Mouse (Mus musculus) heart, adult 2 months (tissue): ENCODE measurements around the gene Slc25a39. TPM values are rescaled to one million over a fixed set of nuclear protein-coding genes. Genes with fewer than 3 reads are reported as not detected.
A peak's percentile ranks its signal among the peaks of the same experiment; 100 is the strongest.

Experiments
- DNase-seq, 2 experiments: peaks; one replicate each; pipeline ENCODE4 v3.0.0; 2021
- H3K27ac ChIP-seq: fragments of 200-600 bp; 2 replicates; pipeline ENCODE4 v1.8.1; 2022
- H3K27me3 ChIP-seq: fragments of 200-500 bp; 2 replicates; pipeline ENCODE4 v1.6.1; 2012; ENCODE audit warnings: mild to moderate bottlenecking, low read length, inconsistent platforms, mixed read lengths; ENCODE audit not compliant: control insufficient read depth, insufficient read depth
- H3K36me3 ChIP-seq: fragments of 200-500 bp; 2 replicates; pipeline ENCODE4 v1.6.1; 2012; ENCODE audit warnings: low read length, inconsistent platforms; ENCODE audit not compliant: control insufficient read depth, insufficient read depth
- H3K4me1 ChIP-seq: fragments of 200-500 bp; 2 replicates; pipeline ENCODE4 v1.6.1; 2011; ENCODE audit warnings: low read length; ENCODE audit not compliant: control insufficient read depth, insufficient read depth
- H3K4me3 ChIP-seq: fragments of 200-600 bp; 2 replicates; pipeline ENCODE4 v1.8.1; 2022
- H3K79me2 ChIP-seq: fragments of 200-500 bp; replicated peaks from 2 replicates; pipeline ENCODE4 v1.6.1; 2012; ENCODE audit warnings: mild to moderate bottlenecking, inconsistent platforms, low read length, moderate library complexity, mixed read lengths; ENCODE audit not compliant: control insufficient read depth, insufficient read depth
- H3K9ac ChIP-seq: fragments of 200-500 bp; 2 replicates; pipeline ENCODE4 v1.6.1; 2012; ENCODE audit warnings: low read depth, mild to moderate bottlenecking, control low read depth, inconsistent platforms, low read length, mixed read lengths
- CTCF ChIP-seq: fragments of 200-600 bp; IDR thresholded peaks from 2 replicates; pipeline ENCODE4 v1.8.1; 2022; ENCODE audit warnings: antibody characterized with exemption, mild to moderate bottlenecking, moderate library complexity
- EP300 ChIP-seq: fragments of 200-500 bp; IDR thresholded peaks from 2 replicates; pipeline ENCODE4 v1.6.1; 2011; ENCODE audit warnings: low read depth, low read length, control low read depth; ENCODE audit not compliant: insufficient read depth
- POLR2A ChIP-seq: fragments of 200-500 bp; IDR thresholded peaks from 2 replicates; pipeline ENCODE4 v1.6.1; 2011; ENCODE audit warnings: mild to moderate bottlenecking, low read depth, low read length, control low read depth; ENCODE audit not compliant: insufficient read depth
- WGBS: fragments of 180-500 bp; shearing (Covaris S2); methylation state at CpG from one replicate; pipeline ENCODE4 v1.1.7; 2018; 5-methylcytosine and 5-hydroxymethylcytosine counted together
- intact Hi-C: fragments of 180-260 bp; cut with DNase I; formaldehyde crosslinking; loops from one replicate; pipeline ENCODE4 v1.15.1; 2025
- polyA plus RNA-seq: library from polyadenylated mRNA; depleted of rRNA; stranded (reverse); fragments of >200 nt; gene quantifications from 2 replicates; pipeline ENCODE4 v1.2.3, GENCODE M21; 2012
- total RNA-seq, 2 experiments: library from RNA; stranded (reverse); gene quantifications; 2 replicates each; pipeline ENCODE4 v1.2.3; 2021

Slc25a39 gene
- total and polyA plus RNA-seq, 3 experiments: 196 to 331 (median 213) TPM

DNA sequence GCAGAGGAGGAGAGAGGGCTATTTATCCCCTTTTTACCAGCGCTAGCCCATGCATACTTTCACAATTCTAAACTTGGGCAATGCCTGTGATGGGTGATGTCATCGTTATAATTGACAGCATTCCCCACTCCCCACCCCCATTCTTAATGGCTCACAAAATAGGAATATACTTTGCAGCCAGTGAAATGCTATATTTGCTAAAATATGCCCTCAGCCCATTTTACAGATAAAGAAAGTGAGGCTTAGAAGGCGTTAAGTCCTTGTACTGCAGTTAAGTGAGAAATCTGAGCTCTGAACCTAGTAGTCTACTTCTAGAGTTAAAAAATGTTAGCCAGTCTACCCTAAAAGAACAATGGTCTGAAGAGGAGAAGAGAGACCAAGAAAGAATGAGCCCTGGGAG lies 36.6 kb upstream of the Slc25a39 start:
- TF ChIP-seq CTCF (no peak), EP300 (no peak), POLR2A (no peak)
- 62% methylated on average over 3 of the region's 3 CpGs for WGBS
- Histone ChIP-seq H3K4me3 (no peak overlapping the region), H3K27ac (no peak overlapping the region), H3K4me1 (peaks cover 6% of the 10 kb centered on the region), H3K36me3 (no peaks in the 10 kb centered on the region), H3K9ac (no peak overlapping the region), H3K27me3 (no peaks in the 10 kb centered on the region), H3K79me2 (no peaks in the 10 kb centered on the region)
- intact Hi-C loops: no loop called here
- DNase-seq: no peak

DNA sequence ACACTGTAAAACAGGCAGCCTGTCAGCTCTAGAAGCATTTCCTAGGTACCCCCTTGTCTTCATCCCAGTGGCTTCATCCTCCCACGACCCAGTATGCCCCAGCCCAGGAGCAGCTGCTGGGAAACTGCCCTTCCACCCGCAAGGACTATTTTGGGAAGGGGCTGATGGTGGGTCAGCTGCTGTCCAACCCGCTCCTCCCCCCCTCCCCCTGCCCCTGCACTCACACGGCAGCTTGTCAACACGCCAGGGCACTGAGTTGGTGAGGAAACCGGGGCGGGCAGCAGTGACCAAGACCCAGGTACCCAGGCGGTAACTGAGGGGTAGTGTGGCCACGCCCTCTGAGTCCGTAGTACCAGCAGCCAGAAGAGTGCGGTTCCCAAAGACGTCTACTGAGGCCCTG lies 36.0 kb upstream of the Slc25a39 start:
- H3K4me3 ChIP-seq: no peak overlapping the region
- no peaks in the 10 kb centered on the region for H3K27me3 ChIP-seq
- intact Hi-C loops: no loop called here
- no peak overlapping the region for H3K27ac ChIP-seq
- TF ChIP-seq EP300 (no peak), POLR2A (no peak), CTCF (no peak)
- H3K36me3 ChIP-seq: no peaks in the 10 kb centered on the region
- peak in 1 of 2 experiments; percentile 14 for DNase-seq
- no peaks in the 10 kb centered on the region for H3K79me2 ChIP-seq
- WGBS: 66% methylated on average over 12 of the region's 12 CpGs
- no peak overlapping the region for H3K9ac ChIP-seq
- peaks cover 6% of the 10 kb centered on the region for H3K4me1 ChIP-seq

DNA sequence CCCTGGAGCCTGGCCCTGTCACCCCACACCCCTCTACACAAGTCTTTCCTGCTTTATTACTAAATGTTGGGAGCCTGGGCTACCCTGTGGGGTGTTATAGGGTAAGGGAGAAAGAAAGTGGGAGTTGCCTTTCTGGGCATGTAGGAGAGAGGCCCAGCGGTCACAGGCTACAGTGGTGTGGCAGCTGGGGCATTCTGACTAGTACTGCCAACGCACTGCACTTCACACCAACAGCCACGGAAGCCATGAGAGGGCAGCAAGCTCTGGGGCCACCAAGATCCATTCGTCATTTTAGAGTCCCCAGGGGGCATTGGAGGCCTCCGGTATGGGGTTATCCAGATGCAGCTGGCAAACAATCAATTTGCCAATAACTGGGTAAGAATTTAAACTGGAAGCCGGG lies 34.3 kb upstream of the Slc25a39 start:
- DNase-seq: peak in 1 of 2 experiments; percentile 11
- H3K9ac ChIP-seq: no peak overlapping the region
- H3K4me1 ChIP-seq: peaks cover 6% of the 10 kb centered on the region
- no peaks in the 10 kb centered on the region for H3K27me3 ChIP-seq
- WGBS: 88% methylated on average over 6 of the region's 6 CpGs
- H3K27ac ChIP-seq: no peak overlapping the region
- H3K79me2 ChIP-seq: no peaks in the 10 kb centered on the region
- no peaks in the 10 kb centered on the region for H3K36me3 ChIP-seq
- TF ChIP-seq CTCF (no peak), EP300 (no peak), POLR2A (no peak)
- no peak overlapping the region for H3K4me3 ChIP-seq
- intact Hi-C loops: no loop called here

DNA sequence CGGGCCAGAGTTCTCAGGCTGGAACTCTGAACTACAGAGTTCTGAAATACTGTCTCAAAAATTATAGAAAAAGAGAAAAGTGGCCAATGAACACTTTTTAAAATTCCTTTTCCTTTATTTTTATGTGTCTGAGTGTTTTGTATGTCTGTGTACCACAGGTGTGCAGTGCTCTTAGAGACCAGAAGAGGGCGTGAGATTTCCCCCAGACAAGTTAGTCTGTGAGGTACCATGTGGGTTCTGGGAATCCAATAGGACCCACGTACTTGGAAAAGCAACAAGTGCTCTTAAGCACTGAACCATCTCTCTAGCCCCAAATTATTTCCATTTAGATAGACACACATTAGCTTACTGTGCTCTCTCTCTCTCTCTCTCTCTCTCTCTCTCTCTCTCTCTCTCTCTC lies 33.7 kb upstream of the Slc25a39 start:
- intact Hi-C loops: no loop called here
- no peak for TF ChIP-seq POLR2A
- TF ChIP-seq CTCF: peak; percentile 49
- Histone ChIP-seq H3K9ac (no peak overlapping the region), H3K27me3 (no peaks in the 10 kb centered on the region), H3K79me2 (no peaks in the 10 kb centered on the region), H3K36me3 (no peaks in the 10 kb centered on the region), H3K27ac (no peak overlapping the region), H3K4me1 (peaks cover 6% of the 10 kb centered on the region), H3K4me3 (no peak overlapping the region)
- DNase-seq: no peak
- WGBS: 80% methylated on average over 3 of the region's 3 CpGs

DNA sequence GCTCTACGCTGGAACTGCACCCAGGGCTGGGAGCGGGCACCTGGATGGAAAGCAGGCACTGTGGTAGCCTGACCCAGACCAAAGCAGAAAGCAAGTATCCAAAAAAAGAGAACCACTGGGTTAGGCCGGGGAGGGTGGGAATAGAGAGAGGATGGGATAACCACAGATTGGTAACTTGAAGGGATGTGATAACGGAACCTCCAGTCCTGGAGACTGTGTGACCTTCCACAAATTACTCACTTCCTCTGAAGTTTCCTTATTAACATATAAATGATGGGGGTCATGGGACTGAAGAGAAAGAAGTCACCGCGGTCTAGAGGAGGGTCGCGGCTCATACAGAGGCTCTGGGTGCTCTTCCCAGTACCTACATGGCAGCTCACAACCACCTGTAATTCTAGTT lies 32.5 kb upstream of the Slc25a39 start:
- intact Hi-C loops: no loop called here
- Histone ChIP-seq H3K36me3 (no peaks in the 10 kb centered on the region), H3K4me3 (no peak overlapping the region), H3K9ac (no peak overlapping the region), H3K27ac (no peak overlapping the region), H3K4me1 (no peaks in the 10 kb centered on the region), H3K27me3 (no peaks in the 10 kb centered on the region), H3K79me2 (no peaks in the 10 kb centered on the region)
- TF ChIP-seq POLR2A (no peak), EP300 (no peak), CTCF (no peak)
- peak in 1 of 2 experiments; percentile 14 for DNase-seq
- 82% methylated on average over 8 of the region's 8 CpGs for WGBS

DNA sequence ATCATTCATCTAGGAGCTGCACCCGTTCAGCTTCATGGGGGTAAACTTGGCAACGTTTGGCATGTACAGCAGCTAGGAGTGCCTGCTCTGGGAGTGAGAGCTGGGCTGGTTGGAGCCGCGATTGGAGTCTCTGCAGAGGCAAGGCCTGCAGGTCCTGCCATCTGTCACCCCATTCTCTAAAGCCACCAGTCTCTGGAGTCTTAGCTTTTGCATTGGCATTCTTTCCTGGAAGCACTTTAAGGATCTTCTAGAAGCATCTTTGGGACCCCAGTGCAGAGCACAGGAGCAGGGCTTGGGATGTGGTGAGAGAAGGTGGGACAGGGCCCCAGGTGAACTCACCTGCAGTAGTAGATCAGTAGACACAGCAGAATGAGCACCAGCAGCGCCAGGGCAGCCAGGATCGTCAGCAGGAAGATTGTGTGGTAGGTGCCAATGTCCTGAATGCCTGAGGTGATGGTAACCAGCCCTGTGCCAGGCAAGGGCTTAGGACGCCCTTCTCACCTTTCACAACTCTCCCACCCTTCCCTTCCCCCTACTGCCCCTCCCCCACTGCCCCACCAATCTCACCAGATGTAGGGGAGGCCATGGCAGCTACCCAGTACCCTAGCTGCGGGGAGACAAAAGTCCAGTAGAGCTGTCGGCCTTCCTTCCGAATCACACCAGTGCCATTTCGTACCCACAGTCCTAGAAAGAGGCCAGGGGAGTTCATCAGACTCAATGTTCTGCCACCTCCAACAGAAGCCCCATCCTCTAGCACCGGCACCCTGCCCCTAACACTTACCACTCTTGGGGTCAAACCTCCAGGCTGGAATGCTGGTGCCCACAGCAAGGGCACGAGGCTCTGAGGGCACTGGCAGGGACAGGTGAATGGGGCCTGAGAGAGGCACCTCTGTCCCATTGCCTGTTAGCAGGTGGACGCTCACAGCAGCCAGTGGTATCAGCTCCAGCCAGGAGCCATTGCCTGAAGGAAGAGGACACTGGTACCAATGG lies 31.6 kb upstream of the Slc25a39 start:
- H3K79me2 ChIP-seq: no peaks in the 10 kb centered on the region
- H3K27ac ChIP-seq: no peak overlapping the region
- TF ChIP-seq EP300: no peak
- TF ChIP-seq POLR2A: no peak
- TF ChIP-seq CTCF: no peak
- H3K4me1 ChIP-seq: no peaks in the 10 kb centered on the region
- no peak overlapping the region for H3K4me3 ChIP-seq
- no peak overlapping the region for H3K9ac ChIP-seq
- 88% methylated on average over 14 of the region's 14 CpGs for WGBS
- DNase-seq: no peak
- intact Hi-C loops: no loop called here
- no peaks in the 10 kb centered on the region for H3K27me3 ChIP-seq
- H3K36me3 ChIP-seq: no peaks in the 10 kb centered on the region
